Mouse (Mus musculus) adrenal gland, postnatal 25 days (tissue): ENCODE results near the gene Tsc22d3. TPM values are rescaled to one million over a fixed set of nuclear protein-coding genes. Genes with fewer than 3 reads are reported as not detected.
"Not testable (repeated sequence)": the region's sequence is repeated elsewhere in the genome, so short reads cannot be mapped to it uniquely, and the experiment has no call there.

Experiments
- DNase-seq: peaks from one replicate; pipeline ENCODE4 v3.0.0; 2021; ENCODE audit warnings: mixed read lengths
- total RNA-seq: library from RNA; stranded (reverse); gene quantifications from 2 replicates; pipeline ENCODE4 v1.2.3, GENCODE M21; 2021

The Tsc22d3 gene
- total RNA-seq, 1 experiment from 2014 or later: 116 TPM

DNA sequence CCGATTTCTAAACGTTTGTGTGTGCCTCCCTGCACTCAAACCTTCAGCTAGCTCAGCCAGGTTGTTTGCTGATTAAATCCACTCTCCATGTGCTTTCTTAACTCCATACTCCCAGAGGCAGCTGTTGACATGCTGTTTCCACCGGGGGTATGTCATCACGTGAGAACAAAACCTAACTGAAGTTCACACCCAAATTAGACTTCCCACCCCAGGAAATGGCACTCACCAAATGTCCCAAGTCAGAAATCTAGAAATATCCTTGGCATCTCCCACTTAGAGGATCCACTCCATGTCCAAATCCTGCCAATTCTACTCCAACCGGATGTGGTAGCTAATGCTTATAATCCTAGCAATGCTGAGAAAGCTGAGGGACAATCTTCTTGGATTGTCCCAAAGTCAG is 100.2 kb downstream of the Tsc22d3 start:
- DNase-seq: no peak

DNA sequence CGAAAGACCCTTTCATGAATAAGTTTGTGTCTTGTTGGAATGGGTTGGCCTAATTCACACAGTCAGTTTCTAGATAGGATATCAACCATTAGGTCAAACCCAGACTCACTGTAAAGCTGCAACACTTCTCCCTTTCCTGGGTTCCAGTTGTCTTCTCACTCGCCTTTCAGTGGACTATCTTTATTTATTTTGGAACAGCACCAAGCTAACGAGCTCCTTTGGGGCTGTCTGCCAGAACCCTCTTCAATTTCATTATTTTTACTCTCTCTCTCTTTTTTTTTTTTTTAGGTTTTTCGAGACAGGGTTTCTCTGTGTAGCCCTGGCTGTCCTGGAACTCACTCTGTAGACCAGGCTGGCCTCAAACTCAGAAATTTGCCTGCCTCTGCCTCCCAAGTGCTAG is 102.0 kb downstream of the Tsc22d3 start:
- not testable (repeated sequence) for DNase-seq

DNA sequence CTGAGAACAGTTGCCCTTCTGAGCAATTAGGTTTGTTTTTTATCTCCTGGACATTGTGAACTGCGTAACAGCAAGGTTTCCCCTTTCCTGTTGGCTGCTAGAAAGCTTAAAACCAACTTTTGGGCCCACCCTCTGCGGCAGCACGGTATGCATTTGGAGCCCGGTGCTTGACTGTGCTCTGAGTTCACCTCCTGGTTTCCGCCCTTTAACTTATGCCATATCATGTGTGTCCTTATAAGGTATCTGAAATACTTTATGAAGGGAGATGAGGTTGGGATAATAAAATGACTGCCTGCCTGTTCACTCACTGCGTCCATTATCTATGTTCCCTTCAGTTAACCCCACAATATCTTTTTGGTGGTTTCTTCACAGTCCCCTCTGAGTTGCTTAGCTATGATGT is 106.3 kb downstream of the Tsc22d3 start:
- DNase-seq: no peak

DNA sequence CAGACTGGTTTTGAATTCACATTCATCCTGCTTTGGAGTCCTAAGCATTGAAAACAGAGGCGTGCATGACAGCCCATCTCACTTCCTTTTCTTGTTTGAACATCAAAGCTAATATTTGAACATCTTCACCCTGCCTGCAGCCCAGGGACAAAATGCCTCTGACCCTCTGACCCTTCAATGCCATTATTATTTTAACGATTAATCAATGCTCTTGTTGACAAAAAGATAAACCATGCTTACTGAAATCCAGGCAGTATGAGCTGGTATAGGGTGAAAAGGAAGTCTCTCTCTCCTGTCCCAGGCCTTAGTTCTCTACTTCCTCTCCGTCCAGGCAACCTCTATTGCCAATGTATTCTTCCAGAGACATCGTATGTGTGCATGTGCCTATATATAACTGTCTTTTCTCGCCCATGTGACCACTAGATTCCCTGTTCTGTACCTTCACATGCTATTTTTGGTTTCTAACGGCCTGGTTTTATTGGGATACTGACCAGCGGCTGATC is 106.9 kb downstream of the Tsc22d3 start:
- no peak for DNase-seq

DNA sequence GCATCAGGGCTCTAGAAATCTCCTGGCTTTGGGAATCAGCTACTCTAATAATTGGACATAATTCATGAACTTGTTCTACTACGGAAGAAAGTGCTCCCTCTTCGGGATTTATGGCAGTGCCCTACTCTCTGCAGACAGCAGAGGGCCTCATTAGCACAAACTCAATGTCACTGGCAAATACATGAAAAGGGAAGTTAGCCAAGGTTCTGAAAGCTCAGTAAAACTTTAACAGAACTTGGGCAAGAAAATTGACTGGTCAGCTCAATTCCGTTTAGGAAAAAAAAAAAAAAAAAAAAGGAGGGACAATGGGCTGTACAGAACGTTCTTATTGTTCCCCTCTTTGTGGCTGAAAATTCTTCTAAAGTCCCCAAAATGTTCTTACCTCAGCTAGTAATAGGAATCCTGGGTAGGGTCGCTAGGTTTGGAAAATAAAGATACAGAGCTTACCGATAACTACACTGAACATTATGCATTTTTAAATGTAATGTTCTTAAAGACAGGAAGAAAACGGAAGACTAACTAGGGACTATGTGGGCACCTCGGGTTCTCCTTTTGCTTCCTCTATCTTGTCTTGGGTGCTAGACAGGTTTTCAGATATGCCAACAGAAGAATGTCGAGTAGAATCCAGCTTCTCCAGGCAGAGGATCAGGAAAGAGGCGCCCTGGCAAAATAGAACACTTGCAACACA is 108.4 kb downstream of the Tsc22d3 start:
- peak; percentile 4 for DNase-seq

DNA sequence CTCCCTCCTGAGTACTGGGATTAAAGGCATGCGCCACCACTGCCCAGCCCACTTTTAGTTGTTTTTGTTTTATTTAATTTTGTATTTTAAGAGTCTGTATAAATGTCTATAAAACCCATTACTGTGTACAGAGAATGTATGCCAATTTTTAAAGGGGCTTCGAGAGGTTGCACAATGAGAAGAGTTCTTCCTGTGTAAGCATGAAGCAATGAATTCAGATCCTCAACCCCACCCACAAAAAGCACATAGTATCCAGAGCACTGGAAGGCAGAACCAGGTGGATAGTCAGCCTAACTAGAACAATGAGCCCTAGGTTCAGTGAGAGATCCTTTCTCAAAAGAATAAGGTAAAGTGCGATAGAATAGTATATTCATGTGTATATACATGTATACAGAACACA is 110.3 kb downstream of the Tsc22d3 start:
- DNase-seq: no peak

Other genes starting within 250 kb of the Tsc22d3 start
- gene Prps1, start 144.0 kb downstream of the Tsc22d3 start, total RNA-seq: 16.2 and 18.5 TPM in 2 replicates
- 34.5 and 38.4 TPM in 2 replicates for gene Mid2, start 63.9 kb upstream of the Tsc22d3 start, total RNA-seq
- gene Tex13b, start 212.8 kb upstream of the Tsc22d3 start, total RNA-seq: not detected in 2 replicates